Mouse (Mus musculus): ENCODE data around the gene H2-Eb2.

Gene H2-Eb2

GRCm38 (mm10) chr17:34362954-34363546 lies 37.6 kb downstream of the H2-Eb2 start:
- no peak for DNase-seq (ENCODE audit: low spot score)

- no peak for DNase-seq (ENCODE audit: low spot score)
Measured at GRCm38 (mm10) chr17:34363676-34364310, 38.3 kb downstream of the H2-Eb2 start.

DNA sequence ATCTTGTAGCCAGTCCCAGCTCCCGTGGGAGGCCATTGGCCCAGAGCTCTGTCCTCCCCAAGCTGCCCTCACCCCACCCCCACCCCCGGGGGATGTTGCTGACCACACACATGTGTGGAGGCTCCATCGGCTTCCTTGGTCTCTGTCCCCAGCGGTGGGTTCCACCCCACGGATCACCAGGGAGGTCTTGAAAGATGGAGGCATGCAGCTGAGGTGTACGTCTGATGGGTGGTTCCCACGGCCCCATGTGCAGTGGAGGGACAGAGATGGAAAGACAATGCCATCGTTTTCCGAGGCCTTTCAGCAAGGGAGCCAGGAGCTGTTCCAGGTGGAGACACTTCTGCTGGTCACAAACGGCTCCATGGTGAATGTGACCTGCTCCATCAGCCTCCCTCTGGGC lies 39.6 kb downstream of the H2-Eb2 start:
- DNase-seq (ENCODE audit: low spot score) = no peak

DNA sequence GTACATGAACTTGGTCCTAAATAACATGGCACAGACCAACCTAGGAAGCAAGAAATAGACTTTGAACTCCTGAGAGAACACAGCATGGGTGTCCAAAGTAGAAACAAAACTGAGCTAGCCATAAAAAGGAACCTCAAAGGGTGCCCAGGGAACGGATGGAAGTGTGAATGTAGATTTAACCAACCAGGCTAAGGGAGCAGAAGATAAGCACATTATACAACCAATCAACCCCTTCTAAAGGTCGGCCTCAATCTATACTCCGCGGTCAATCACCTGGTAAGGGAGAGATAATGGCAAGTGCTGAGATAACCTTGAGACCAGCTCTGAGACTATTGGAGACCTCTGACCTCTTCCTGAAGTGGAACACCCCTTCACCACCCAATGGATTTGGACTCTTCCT lies 45.1 kb downstream of the H2-Eb2 start:
- no peak for DNase-seq (ENCODE audit: low spot score)

- DNase-seq (ENCODE audit: low spot score) = no peak
Measured at GRCm38 (mm10) chr17:34373055-34373709, 47.7 kb downstream of the H2-Eb2 start.

- DNase-seq (ENCODE audit: low spot score) = no peak
Measured at GRCm38 (mm10) chr17:34376847-34377246, 51.4 kb downstream of the H2-Eb2 start, which contains the start of gene Btnl1. TSS of gene Btnl1 (plus strand) at chr17:34377132.

DNA sequence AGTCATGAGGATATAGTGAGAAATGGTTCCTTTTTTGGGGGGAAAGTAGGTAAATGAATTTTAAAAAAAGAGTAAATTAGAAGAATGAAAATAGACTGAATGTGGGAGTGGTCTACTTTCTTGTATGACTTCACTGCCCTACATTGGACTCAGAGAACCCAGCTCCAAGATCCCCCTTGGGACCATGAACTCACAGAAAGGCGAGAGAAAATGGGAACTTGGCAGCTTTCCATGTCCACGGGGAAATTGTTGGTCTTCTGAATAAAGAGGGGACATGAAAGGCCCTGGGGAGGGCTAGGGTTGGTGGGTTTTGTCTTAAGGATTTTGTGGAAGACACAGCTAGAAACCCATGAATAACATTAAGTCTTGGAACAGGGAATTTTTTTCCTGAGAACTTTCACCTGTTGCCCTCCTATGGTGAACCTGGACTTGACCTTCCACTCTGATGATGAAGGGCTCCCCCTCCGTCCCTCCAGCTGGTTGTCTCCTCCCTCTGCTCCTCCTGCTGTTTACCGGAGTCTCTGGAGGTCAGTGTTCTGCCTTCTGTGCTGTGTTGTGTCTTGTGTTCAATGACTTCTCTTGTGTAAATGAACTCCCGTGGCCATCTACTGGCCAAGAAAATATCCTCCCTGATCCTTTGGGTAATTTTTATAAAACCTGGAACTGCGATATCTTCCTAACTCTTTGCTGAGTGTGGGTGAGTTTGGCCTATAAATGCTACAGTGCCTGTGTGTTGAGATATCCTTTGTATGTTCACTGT lies 52.2 kb downstream of the H2-Eb2 start:
- no peak for DNase-seq (ENCODE audit: low spot score)

- DNase-seq (ENCODE audit: low spot score) = no peak
Measured at GRCm38 (mm10) chr17:34378716-34379115, 53.3 kb downstream of the H2-Eb2 start.

GRCm38 (mm10) chr17:34379451-34379850 lies 54.0 kb downstream of the H2-Eb2 start:
- no peak for DNase-seq (ENCODE audit: low spot score)

GRCm38 (mm10) chr17:34381876-34382275 lies 56.4 kb downstream of the H2-Eb2 start:
- no peak for DNase-seq (ENCODE audit: low spot score)

DNA sequence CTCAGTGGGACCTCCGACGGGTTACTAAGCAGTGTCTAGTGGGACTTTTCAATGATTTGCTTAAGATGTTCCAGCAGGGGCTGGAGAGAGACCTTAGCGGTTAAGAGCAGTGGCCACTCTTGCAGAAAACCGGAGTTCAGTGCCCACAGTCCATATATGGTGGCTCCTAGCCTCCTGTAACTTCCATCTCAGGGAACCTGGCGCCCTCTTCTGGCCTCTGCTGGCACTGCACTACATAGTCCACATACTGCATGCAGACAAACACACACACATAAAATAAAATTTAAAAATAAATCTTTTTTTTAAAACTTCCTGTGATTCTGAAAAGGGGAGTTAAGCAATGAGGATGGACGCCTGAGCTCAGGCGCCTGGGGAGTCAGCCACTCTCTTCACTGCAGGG lies 57.7 kb downstream of the H2-Eb2 start:
- DNase-seq (ENCODE audit: low spot score) = no peak

DNA sequence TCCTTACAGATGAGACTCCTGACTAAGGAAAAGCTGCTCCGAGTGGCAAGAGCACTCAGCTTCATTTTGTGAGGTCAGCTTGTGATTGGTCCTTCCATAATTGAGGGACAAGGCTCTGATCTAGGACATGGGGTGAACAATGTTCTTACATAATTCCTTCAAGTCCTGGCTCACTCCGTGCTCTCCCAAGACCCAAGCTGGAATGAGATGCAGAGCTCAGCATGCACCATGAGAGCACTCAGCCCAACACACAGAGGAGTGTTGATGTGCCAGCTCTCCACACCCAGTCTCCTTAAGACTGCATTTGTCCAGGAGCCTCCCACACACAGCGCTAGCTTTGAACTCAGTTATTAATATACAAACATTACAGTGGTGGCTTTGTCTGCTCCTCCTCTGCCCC lies 59.2 kb downstream of the H2-Eb2 start:
- DNase-seq (ENCODE audit: low spot score) = no peak

DNA sequence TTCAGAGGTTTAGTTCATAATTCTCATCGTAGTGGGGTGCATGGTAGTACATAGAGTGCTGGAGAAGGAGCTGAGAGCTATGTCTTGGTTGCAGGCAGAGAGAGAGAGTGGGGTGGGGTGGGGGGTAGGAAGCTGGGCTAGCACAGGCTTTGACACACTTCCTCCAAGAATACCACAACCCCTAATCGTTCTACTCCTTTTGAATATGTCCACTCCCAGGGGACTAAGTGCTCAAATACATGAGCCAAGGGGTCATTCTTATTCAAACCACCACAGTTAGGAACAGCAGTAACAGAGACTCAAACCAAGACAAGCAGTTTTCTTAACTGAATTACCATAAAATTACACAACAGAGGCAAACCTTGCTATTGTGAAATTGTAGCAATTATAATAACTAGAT lies 61.2 kb downstream of the H2-Eb2 start:
- no peak for DNase-seq (ENCODE audit: low spot score)

- DNase-seq (ENCODE audit: low spot score) = no peak
Measured at GRCm38 (mm10) chr17:34388513-34388912, 63.0 kb downstream of the H2-Eb2 start.

Measured in ovary, postnatal 36 days (tissue).